Mouse (Mus musculus) liver, embryonic 16.5 days (tissue): ENCODE data around the gene Bdnf. TPM values are rescaled to one million over a fixed set of nuclear protein-coding genes. Genes with fewer than 3 reads are reported as not detected.

ENCODE experiments used
- ATAC-seq: fragments of 200-750 bp; cut with Nextera tagmentation; 2 replicates; pipeline ENCODE4 v1.8.0; 2017; ENCODE audit warnings: low read depth, mild to moderate bottlenecking, moderate number of reproducible peaks, moderate library complexity
- H3K27ac ChIP-seq: fragments of 300-500 bp; sonication (generic); 2 replicates; pipeline ENCODE4 v1.5.1; 2014; ENCODE audit warnings: mild to moderate bottlenecking, low read length
- H3K27me3 ChIP-seq: fragments of 300-500 bp; sonication (generic); 2 replicates; pipeline ENCODE4 v1.6.1; 2014; ENCODE audit warnings: low read depth, low read length, mixed read lengths; ENCODE audit not compliant: control insufficient read depth, insufficient read depth
- H3K36me3 ChIP-seq: fragments of 300-500 bp; sonication (generic); 2 replicates; pipeline ENCODE4 v1.6.1; 2014; ENCODE audit warnings: mild to moderate bottlenecking; ENCODE audit not compliant: control insufficient read depth, insufficient read depth
- H3K4me1 ChIP-seq: fragments of 300-500 bp; sonication (generic); 2 replicates; pipeline ENCODE4 v1.6.1; 2014; ENCODE audit warnings: low read depth, low read length, mixed read lengths; ENCODE audit not compliant: control insufficient read depth
- H3K4me2 ChIP-seq: fragments of 300-500 bp; sonication (generic); 2 replicates; pipeline ENCODE4 v1.6.1; 2014; ENCODE audit warnings: low read depth, low read length, mixed read lengths
- H3K4me3 ChIP-seq: fragments of 300-500 bp; sonication (generic); 2 replicates; pipeline ENCODE4 v1.5.1; 2014; ENCODE audit warnings: low read depth, mild to moderate bottlenecking, low read length
- H3K9ac ChIP-seq: fragments of 300-500 bp; sonication (generic); 2 replicates; pipeline ENCODE4 v1.6.1; 2014; ENCODE audit warnings: low read depth, low read length
- H3K9me3 ChIP-seq: fragments of 300-500 bp; sonication (generic); replicated peaks from 2 replicates; pipeline ENCODE4 v1.6.1; 2016; ENCODE audit warnings: low read length; ENCODE audit not compliant: control insufficient read depth
- WGBS: fragments of 180-500 bp; shearing (Covaris S2); extraction: QIAGEN DNeasy Blood & Tissue Kit; methylation state at CpG from one replicate; pipeline ENCODE4 v1.1.7; 2014; ENCODE audit not compliant: insufficient replicate concordance; 5-methylcytosine and 5-hydroxymethylcytosine counted together
- polyA plus RNA-seq: library from polyadenylated mRNA; unstranded; fragments of >200 nt; fragmentation: Nextera tagmentation; extraction: Ambion mirVana; gene quantifications from 2 replicates; pipeline ENCODE4 v1.2.1, GENCODE M21; 2015

Bdnf gene
- polyA plus RNA-seq = 0.04 and 0.05 TPM in 2 replicates

GRCm38 (mm10) chr2:109674532-109674931, at the start of gene Bdnf:
Gene Bdnf (plus strand): TSS chr2:109674700.
- Histone ChIP-seq H3K36me3 (no peaks in the 10 kb centered on the region), H3K9ac (no peak within 1 kb of the TSS), H3K4me2 (no peak within 1 kb of the TSS), H3K4me3 (no peak within 1 kb of the TSS), H3K4me1 (no peaks in the 10 kb centered on the region), H3K27ac (no peak within 1 kb of the TSS), H3K27me3 (peaks cover 52% of the 10 kb centered on the region), H3K9me3 (no peaks in the 10 kb centered on the region)
- no peak for ATAC-seq
- 2% methylated on average over 15 of the region's 15 CpGs for WGBS

DNA sequence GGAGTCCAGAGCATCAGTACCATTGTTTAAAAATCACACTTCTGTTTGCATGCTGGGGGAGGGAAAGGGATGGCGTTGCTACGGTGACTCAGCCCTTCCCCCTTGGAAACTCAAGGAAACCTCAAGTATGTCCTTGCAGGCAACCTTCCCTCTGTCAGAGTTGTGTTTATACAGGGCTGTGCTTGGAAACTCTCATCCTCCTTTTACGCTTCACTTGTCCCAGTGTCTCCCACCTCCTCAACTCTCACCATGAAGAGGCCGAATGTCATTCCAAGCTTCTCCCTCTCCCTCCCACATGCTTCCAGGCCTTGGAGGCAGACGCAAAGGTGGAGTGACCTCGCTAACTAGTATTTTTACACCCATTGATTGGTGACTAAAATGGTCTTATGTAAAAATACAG, 47.6 kb upstream of the Bdnf start:
- no peak overlapping the region for H3K27ac ChIP-seq
- no peaks in the 10 kb centered on the region for H3K9me3 ChIP-seq
- H3K36me3 ChIP-seq = no peaks in the 10 kb centered on the region
- H3K9ac ChIP-seq = no peak overlapping the region
- H3K4me1 ChIP-seq = no peaks in the 10 kb centered on the region
- H3K27me3 ChIP-seq = no peaks in the 10 kb centered on the region
- no peak overlapping the region for H3K4me3 ChIP-seq
- ATAC-seq = no peak
- 52% methylated on average over 6 of the region's 6 CpGs for WGBS
- H3K4me2 ChIP-seq = no peak overlapping the region

- Histone ChIP-seq H3K4me1 (no peaks in the 10 kb centered on the region), H3K27ac (no peak overlapping the region), H3K36me3 (no peaks in the 10 kb centered on the region), H3K4me3 (no peak overlapping the region), H3K9ac (no peak overlapping the region), H3K27me3 (peaks cover 52% of the 10 kb centered on the region), H3K9me3 (no peaks in the 10 kb centered on the region), H3K4me2 (no peak overlapping the region)
- ATAC-seq = no peak
- WGBS = 1% methylated on average over 48 of the region's 48 CpGs
These were observed 718 bp upstream of the Bdnf start for GRCm38 (mm10) chr2:109673509-109674455.

DNA sequence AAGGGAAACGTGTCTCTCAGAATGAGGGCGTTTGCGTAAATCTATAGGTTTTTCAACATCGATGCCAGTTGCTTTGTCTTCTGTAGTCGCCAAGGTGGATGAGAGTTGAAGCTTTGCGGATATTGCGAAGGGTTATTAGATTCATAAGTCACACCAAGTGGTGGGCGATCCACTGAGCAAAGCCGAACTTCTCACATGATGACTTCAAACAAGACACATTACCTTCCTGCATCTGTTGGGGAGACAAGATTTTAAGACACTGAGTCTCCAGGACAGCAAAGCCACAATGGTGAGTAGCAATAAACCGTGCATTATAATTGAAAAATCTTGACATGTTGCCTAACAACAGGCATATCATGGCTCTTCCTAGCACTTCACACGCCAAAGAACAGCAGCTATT, 551 bp downstream of the Bdnf start:
- Histone ChIP-seq H3K4me1 (no peaks in the 10 kb centered on the region), H3K36me3 (no peaks in the 10 kb centered on the region), H3K4me2 (no peak overlapping the region), H3K27me3 (peaks cover 52% of the 10 kb centered on the region), H3K9ac (no peak overlapping the region), H3K27ac (no peak overlapping the region), H3K4me3 (no peak overlapping the region), H3K9me3 (no peaks in the 10 kb centered on the region)
- WGBS = 9% methylated on average over 11 of the region's 11 CpGs
- no peak for ATAC-seq

GRCm38 (mm10) chr2:109675973-109676617, 1.6 kb downstream of the Bdnf start:
- Histone ChIP-seq H3K9ac (no peak overlapping the region), H3K4me1 (no peaks in the 10 kb centered on the region), H3K36me3 (no peaks in the 10 kb centered on the region), H3K27me3 (peaks cover 52% of the 10 kb centered on the region), H3K9me3 (no peaks in the 10 kb centered on the region), H3K4me3 (no peak overlapping the region), H3K4me2 (no peak overlapping the region), H3K27ac (no peak overlapping the region)
- ATAC-seq = no peak
- WGBS = 3% methylated on average over 29 of the region's 29 CpGs

GRCm38 (mm10) chr2:109676618-109676974, 2.1 kb downstream of the Bdnf start:
- H3K9ac ChIP-seq = no peak overlapping the region

GRCm38 (mm10) chr2:109677221-109678089, 3.0 kb downstream of the Bdnf start:
- H3K9me3 ChIP-seq = no peaks in the 10 kb centered on the region
- H3K4me1 ChIP-seq = no peaks in the 10 kb centered on the region
- H3K27ac ChIP-seq = no peak overlapping the region
- H3K9ac ChIP-seq = no peak overlapping the region
- H3K4me3 ChIP-seq = peak overlapping the region; percentile 11; the same call in 1 of the 2 replicates
- ATAC-seq = no peak
- H3K36me3 ChIP-seq = no peaks in the 10 kb centered on the region
- H3K27me3 ChIP-seq = peaks cover 52% of the 10 kb centered on the region
- 2% methylated on average over 44 of the region's 50 CpGs for WGBS
- H3K4me2 ChIP-seq = peak overlapping the region; percentile 8

More at GRCm38 (mm10) chr2:109676618-109676974, 2.1 kb downstream of the Bdnf start:
- Histone ChIP-seq H3K36me3 (no peaks in the 10 kb centered on the region), H3K9me3 (no peaks in the 10 kb centered on the region), H3K4me3 (no peak overlapping the region), H3K27me3 (peaks cover 52% of the 10 kb centered on the region), H3K4me2 (no peak overlapping the region), H3K4me1 (no peaks in the 10 kb centered on the region), H3K27ac (no peak overlapping the region)
- ATAC-seq = no peak
- WGBS = 3% methylated on average over 6 of the region's 6 CpGs

DNA sequence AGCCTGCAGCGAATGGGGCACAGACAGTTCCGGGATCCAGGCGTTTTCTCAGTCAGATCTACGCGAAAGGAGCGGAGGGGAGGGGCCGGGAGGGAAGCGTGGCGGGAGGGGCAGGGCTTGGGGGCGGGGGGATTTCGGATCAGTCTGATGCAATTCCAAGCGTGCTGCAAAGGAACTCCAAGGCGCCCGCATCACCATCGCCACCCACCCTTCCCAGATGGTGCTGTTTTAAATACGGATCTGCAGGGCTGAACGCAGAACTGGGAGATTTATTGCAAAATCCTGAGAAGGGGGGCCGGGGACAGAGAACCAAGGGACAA, 3.5 kb downstream of the Bdnf start:
- Histone ChIP-seq H3K4me2 (peak overlapping the region; percentile 8), H3K4me1 (no peaks in the 10 kb centered on the region), H3K4me3 (no peak overlapping the region), H3K36me3 (no peaks in the 10 kb centered on the region), H3K27ac (no peak overlapping the region), H3K9me3 (no peaks in the 10 kb centered on the region), H3K27me3 (peaks cover 52% of the 10 kb centered on the region), H3K9ac (no peak overlapping the region)
- no peak for ATAC-seq
- 2% methylated on average over 17 of the region's 18 CpGs for WGBS
